In genomic region chr12:40471649-40472399, GRCm38 (mm10) we compare ENCODE assay signal across 10 mouse cellular contexts. TPM values are rescaled to one million over a fixed set of nuclear protein-coding genes. Genes with fewer than 3 reads are reported as not detected.
DNase-seq lines count a peak whose midpoint lies in the region; ATAC-seq and TF ChIP-seq lines count a peak whose summit lies in the region.
"Had no signal": no experiment of that assay in that cellular context is flagged by ENCODE, and none has a peak within 500 bp of the region (broad histone marks: within the 10 kb centered on the region; RNA-seq: fewer than 3 reads in every experiment).

No protein-coding gene starts in this region.

- H3K9me3 ChIP-seq in embryonic facial prominence, embryonic 13.5 days, result no peaks in the 10 kb centered on the region
- H3K9me3 ChIP-seq in heart, postnatal 0 days (replicated peaks; ENCODE audit: control insufficient read depth, low read length), result no peaks in the 10 kb centered on the region
- no peaks in the 10 kb centered on the region for H3K9me3 ChIP-seq in lung, embryonic 15.5 days
- H3K9me3 ChIP-seq: midbrain, embryonic 12.5 days had no signal

- no peak overlapping the region for H3K9ac ChIP-seq in embryonic facial prominence, embryonic 13.5 days
- H3K9ac ChIP-seq in heart, postnatal 0 days (replicated peaks; ENCODE audit: low read depth, low read length), result no peak overlapping the region
- H3K9ac ChIP-seq in lung, embryonic 15.5 days, result no peak overlapping the region
- H3K9ac ChIP-seq: midbrain, embryonic 12.5 days had no signal

- H3K4me3 ChIP-seq in kidney, adult 2 months (ENCODE audit: insufficient read depth, low read depth, low read length), result peak overlapping the region; percentile 24
- no peak overlapping the region for H3K4me3 ChIP-seq in embryonic facial prominence, embryonic 13.5 days
- H3K4me3 ChIP-seq in heart, postnatal 0 days (ENCODE audit: low read depth, low read length), result peak overlapping the region; percentile 39
- H3K4me3 ChIP-seq in lung, embryonic 15.5 days, result peak overlapping the region; percentile 15
- H3K4me3 ChIP-seq: midbrain, embryonic 12.5 days had no signal

- no peak for ATAC-seq in embryonic facial prominence, embryonic 13.5 days (ENCODE audit: insufficient number of reproducible peaks, insufficient read depth, low FRiP score, low TSS enrichment, low read depth)
- ATAC-seq in heart, postnatal 0 days (ENCODE audit: insufficient read depth, low read depth), result no peak
- ATAC-seq in lung, embryonic 15.5 days (ENCODE audit: borderline replicate concordance, extremely low read depth, low FRiP score, low TSS enrichment), result no peak
- ATAC-seq: inflammation-experienced regulatory T-cells, adult 6 months had no signal

- H3K27ac ChIP-seq in kidney, adult 2 months (ENCODE audit: insufficient read depth, low read depth, low read length), result peak overlapping the region; percentile 23
- H3K27ac ChIP-seq in embryonic facial prominence, embryonic 13.5 days, result no peak overlapping the region
- peak overlapping the region; percentile 70 for H3K27ac ChIP-seq in heart, postnatal 0 days (ENCODE audit: low read depth)
- H3K27ac ChIP-seq in lung, embryonic 15.5 days, result no peak overlapping the region
- H3K27ac ChIP-seq: midbrain, embryonic 12.5 days had no signal

- 0 out of 2 replicates have a peak, but pooled peaks cover 5% of the 10 kb centered on the region for H3K4me1 ChIP-seq in kidney, adult 2 months (ENCODE audit: control insufficient read depth, insufficient read depth, low read length)
- H3K4me1 ChIP-seq in embryonic facial prominence, embryonic 13.5 days, result peaks cover 23% of the 10 kb centered on the region
- H3K4me1 ChIP-seq in heart, postnatal 0 days (ENCODE audit: control insufficient read depth, insufficient read depth), result peaks cover 29% of the 10 kb centered on the region
- H3K4me1 ChIP-seq in lung, embryonic 15.5 days, result peaks cover 24% of the 10 kb centered on the region

- TF ChIP-seq POLR2A in kidney, adult 2 months (IDR thresholded peaks at IDR 0.05; ENCODE audit: low read depth, low read length), result no peak

- DNase-seq in kidney, adult 2 months, result peak; percentile 44
- no peak for DNase-seq in kidney, adult 11 months
- no peak for DNase-seq in heart, postnatal 0 days (ENCODE audit: low spot score)
- DNase-seq in thymus, postnatal 10 days (ENCODE audit: low spot score in 2 of 2), result no peak
- DNase-seq in cerebellum, adult 9-10 months, result no peak
- DNase-seq in cerebellum, postnatal 10 days, result no peak

- peak overlapping the region; percentile 29 for H3K4me2 ChIP-seq in embryonic facial prominence, embryonic 13.5 days
- H3K4me2 ChIP-seq in heart, postnatal 0 days (ENCODE audit: low read depth, low read length), result peak overlapping the region; percentile 62
- H3K4me2 ChIP-seq in lung, embryonic 15.5 days, result peak overlapping the region; percentile 44
- H3K4me2 ChIP-seq: midbrain, embryonic 12.5 days had no signal

- no peak for TF ChIP-seq CTCF in kidney, adult 2 months (conservative IDR thresholded peaks at IDR 0.05; ENCODE audit: insufficient read depth, insufficient read length, low read depth, low read length)
- no peak for TF ChIP-seq CTCF in heart, postnatal 0 days (IDR thresholded peaks at IDR 0.05; ENCODE audit: low read depth)

- no peak for TF ChIP-seq EP300 in heart, postnatal 0 days (IDR thresholded peaks at IDR 0.05; ENCODE audit: low read depth)

- H3K36me3 ChIP-seq in kidney, adult 2 months (ENCODE audit: control insufficient read depth, insufficient read depth, low read length), result no peaks in the 10 kb centered on the region
- H3K36me3 ChIP-seq in embryonic facial prominence, embryonic 13.5 days, result no peaks in the 10 kb centered on the region
- no peaks in the 10 kb centered on the region for H3K36me3 ChIP-seq in heart, postnatal 0 days (replicated peaks; ENCODE audit: control insufficient read depth, insufficient read depth, low read length)
- H3K36me3 ChIP-seq in lung, embryonic 15.5 days, result no peaks in the 10 kb centered on the region
- H3K36me3 ChIP-seq: midbrain, embryonic 12.5 days had no signal

- 38% methylated on average over 11 of the region's 11 CpGs for WGBS in kidney, adult 2 months
- 41% methylated on average over 11 of the region's 11 CpGs for WGBS in embryonic facial prominence, embryonic 13.5 days
- WGBS in heart, postnatal 0 days, result 13% methylated on average over 11 of the region's 11 CpGs
- WGBS in lung, embryonic 15.5 days, result 21% methylated on average over 11 of the region's 11 CpGs

- no peaks in the 10 kb centered on the region for H3K27me3 ChIP-seq in kidney, adult 2 months (replicated peaks; ENCODE audit: control insufficient read depth, insufficient read depth, low read length)
- no peaks in the 10 kb centered on the region for H3K27me3 ChIP-seq in embryonic facial prominence, embryonic 13.5 days
- no peaks in the 10 kb centered on the region for H3K27me3 ChIP-seq in heart, postnatal 0 days (ENCODE audit: control insufficient read depth, insufficient read depth, low read length)
- H3K27me3 ChIP-seq in lung, embryonic 15.5 days, result no peaks in the 10 kb centered on the region

RNA-seq across cellular contexts. Expression of gene Dock4, which starts 26.1 kb away (rescaled TPM):
- polyA plus RNA-seq in kidney, adult 2 months (2012; rRNA removed), result 4.1 and 4.3 TPM in 2 replicates
- 19.2 and 19.9 TPM in 2 replicates for polyA plus RNA-seq in embryonic facial prominence, embryonic 13.5 days (2015; fragmentation: Nextera tagmentation; extraction: Ambion mirVana)
- 6.1 and 9.2 TPM in 2 replicates for total RNA-seq in heart, postnatal 0 days (2014; rRNA removed; ENCODE audit: low replicate concordance)
- 4.2 and 4.4 TPM in 2 replicates for polyA plus RNA-seq in heart, postnatal 0 days (2015; fragmentation: Nextera tagmentation; extraction: Ambion mirVana)
- 23.2 and 28.0 TPM in 2 replicates for polyA plus RNA-seq in lung, embryonic 15.5 days (2015; fragmentation: Nextera tagmentation; extraction: Ambion mirVana)

RNA-seq across cellular contexts. Expression of gene Zfp277, which starts 26.1 kb away (rescaled TPM):
- 5.9 and 7.3 TPM in 2 replicates for polyA plus RNA-seq in kidney, adult 2 months (2012; rRNA removed)
- 37.9 and 39.3 TPM in 2 replicates for polyA plus RNA-seq in embryonic facial prominence, embryonic 13.5 days (2015; fragmentation: Nextera tagmentation; extraction: Ambion mirVana)
- 17.9 and 23.4 TPM in 2 replicates for total RNA-seq in heart, postnatal 0 days (2014; rRNA removed; ENCODE audit: low replicate concordance)
- 22.5 and 24.9 TPM in 2 replicates for polyA plus RNA-seq in heart, postnatal 0 days (2015; fragmentation: Nextera tagmentation; extraction: Ambion mirVana)
- polyA plus RNA-seq in lung, embryonic 15.5 days (2015; fragmentation: Nextera tagmentation; extraction: Ambion mirVana), result 41.5 and 43.8 TPM in 2 replicates

Comparison
In these comparisons a context has a peak if more than half of its experiments do, and no peak if none do; other contexts are left out.
1. H3K27ac ChIP-seq: peak in kidney, adult 2 months (single experiment) and heart, postnatal 0 days (single experiment); none in embryonic facial prominence, embryonic 13.5 days (single experiment) and lung, embryonic 15.5 days (single experiment).
2. Peak in every context shown above with its lines, with median percentiles within 50 percentile points of each other: H3K4me2 ChIP-seq.